Mouse (Mus musculus) liver, embryonic 14.5 days (tissue): ENCODE results near the gene Slc35a5.

Source experiments
- CTCF ChIP-seq: IDR thresholded peaks from 2 replicates; pipeline ENCODE4 v1.5.1; 2016; ENCODE audit warnings: antibody characterized with exemption, low read depth, control low read depth
- EP300 ChIP-seq: IDR thresholded peaks from 2 replicates; pipeline ENCODE4 v1.6.1; 2016; ENCODE audit warnings: antibody characterized with exemption, low read depth

- no peak for TF ChIP-seq CTCF
- no peak for TF ChIP-seq EP300
Observed at GRCm38 (mm10) chr16:45118760-45119159, 39.7 kb downstream of the Slc35a5 start.
